Mouse (Mus musculus) c-Kit-positive CD71-positive TER-119-negative erythroid progenitor cells, embryonic 14.5 days (primary cell): ENCODE measurements around the gene Wdfy4.

Source experiments
- DNase-seq: peaks from one replicate; pipeline ENCODE4 v3.0.0-alpha.2; 2013; ENCODE audit warnings: low read depth

Gene Wdfy4

DNA sequence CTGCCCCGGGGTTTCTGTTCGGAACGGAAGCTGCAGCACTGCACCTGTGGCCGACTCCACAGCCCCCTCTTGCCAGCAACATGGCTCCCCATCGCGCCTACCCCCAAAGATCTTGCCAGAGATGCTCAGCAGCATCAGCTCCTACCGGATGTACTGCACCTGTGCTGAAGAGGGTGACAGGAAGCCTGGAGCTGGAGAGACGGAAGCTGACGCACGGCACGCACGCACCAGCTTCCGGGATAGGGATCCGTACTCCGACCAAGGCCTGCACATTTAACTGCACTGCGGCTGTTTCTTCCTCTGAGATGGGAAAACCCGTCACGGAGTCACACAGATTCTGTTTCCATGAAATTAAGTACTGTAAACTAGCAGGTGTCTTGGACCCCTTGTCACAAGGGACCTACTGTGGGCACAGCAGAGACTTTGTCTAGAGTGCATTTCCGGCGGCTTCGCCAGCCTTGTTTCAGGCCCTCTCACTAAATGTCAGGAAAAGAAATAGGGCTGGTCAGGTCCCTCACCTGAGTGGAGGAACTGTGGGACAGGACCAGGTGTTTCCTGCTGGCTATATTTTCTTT lies 4.6 kb upstream of the Wdfy4 start:
- DNase-seq = no peak

DNA sequence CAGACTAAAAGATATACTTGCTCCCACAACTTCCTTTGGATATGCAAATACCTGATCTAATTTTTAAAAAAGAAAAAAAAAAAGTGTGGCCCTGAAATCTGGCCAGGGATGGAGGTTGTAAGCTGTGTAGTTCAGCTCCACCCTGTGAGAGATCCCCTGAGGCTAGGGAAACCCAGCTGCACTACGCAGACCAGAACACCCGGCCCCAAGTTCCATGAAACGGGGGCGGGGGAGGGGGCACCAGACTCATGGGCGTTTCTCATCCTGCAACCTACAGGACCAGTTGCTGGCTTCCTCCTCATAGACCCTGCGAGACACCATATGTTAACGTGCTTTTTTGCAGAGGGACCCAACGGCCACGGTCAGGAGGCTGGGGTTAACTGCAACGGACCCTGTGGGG lies 3.9 kb upstream of the Wdfy4 start:
- no peak for DNase-seq

DNA sequence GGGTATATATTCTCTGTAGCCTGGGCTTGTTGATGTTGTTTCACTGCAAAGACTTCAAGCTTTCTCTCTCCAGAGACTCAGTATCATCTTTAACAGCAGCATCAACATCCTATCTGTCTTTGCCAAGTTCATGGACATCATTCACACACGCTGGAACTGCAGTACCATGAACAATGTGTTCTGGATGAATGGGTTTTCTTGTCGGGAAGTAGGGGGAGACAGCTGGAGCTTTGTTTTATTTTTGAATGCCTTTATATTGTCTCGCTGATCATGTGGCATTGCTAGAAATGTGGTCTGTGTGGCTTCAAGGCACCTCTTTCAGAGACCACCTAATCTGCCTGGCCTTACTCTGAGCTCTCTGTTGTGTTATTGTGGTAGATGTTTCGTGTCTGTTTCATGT lies 1.9 kb upstream of the Wdfy4 start:
- DNase-seq = no peak

DNA sequence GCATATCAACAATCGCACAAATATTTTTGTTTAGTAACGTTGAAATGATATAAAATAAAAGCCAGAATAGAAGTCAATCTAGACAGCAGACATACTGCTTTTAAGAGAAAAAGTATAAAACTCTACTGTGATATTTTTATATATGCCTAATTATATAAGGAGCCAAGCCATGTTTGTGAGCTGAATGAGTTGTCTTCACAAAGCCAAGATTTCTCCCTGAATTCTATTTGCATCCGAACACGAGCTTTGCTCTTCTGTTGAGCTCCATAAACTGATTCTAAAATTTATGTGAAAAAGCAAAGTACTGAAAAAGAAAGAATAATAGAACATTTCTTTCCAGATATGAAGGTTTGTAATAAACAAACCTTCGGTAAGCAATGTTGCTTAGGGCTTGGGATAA lies 5.2 kb downstream of the Wdfy4 start:
- DNase-seq = no peak

GRCm38 (mm10) chr14:33175059-33175821 lies 10.1 kb downstream of the Wdfy4 start:
- no peak for DNase-seq

DNA sequence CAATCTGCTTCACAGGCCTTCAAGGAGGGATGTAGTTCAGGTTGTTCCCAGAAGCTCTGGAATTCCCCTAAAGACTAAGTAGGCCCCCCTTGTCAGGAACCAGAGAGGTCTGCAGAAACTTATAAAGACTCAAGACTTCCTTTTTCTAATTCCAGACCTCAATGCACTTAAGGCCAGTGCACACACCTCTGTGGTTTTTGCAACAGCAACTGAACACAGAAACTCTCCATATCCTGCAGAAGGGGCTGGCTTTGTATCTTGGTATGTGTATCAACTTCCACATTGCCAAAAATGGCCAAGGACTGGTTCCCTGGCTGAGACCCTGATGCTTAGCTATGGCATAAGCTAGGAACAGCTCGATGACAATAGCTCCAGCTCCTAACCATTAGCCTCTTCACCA lies 13.4 kb downstream of the Wdfy4 start:
- no peak for DNase-seq

DNA sequence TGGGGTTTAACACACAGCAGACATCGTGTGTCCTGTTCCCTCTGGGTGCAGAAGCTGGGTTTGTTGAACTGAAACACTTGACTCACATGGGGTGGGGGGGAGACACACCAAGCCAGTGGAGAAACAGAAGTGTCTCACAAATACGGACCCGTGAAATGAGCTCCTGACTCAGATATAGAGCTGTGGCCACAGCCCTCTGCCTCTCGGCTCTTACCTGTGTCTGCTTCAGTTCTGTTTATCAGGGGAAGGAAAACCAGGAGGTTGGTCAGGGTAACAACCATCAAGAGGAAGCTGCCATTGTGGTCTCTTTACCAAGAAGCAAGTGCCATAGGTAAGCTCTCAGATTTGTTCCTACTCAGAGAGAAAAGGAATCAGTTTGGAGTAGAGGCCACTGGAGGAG lies 16.6 kb downstream of the Wdfy4 start:
- no peak for DNase-seq

DNA sequence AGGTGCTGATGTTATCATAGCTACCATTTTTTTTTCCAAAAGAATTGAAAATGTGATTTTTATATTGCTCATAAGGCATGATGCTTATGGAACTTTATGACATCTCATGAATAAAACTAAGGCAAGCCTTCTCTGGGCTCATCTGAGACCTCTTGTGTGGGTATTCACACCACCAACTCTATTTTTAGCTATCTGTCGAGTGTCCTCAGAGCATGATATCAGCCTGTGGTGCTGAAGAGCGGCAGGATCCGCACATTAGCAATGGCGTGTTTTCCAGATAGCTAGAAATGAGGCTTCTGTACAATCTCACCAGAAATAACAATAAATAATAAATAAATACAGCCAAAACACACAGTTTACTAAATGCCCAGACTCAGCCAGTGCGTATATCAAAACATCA lies 23.1 kb downstream of the Wdfy4 start:
- no peak for DNase-seq

DNA sequence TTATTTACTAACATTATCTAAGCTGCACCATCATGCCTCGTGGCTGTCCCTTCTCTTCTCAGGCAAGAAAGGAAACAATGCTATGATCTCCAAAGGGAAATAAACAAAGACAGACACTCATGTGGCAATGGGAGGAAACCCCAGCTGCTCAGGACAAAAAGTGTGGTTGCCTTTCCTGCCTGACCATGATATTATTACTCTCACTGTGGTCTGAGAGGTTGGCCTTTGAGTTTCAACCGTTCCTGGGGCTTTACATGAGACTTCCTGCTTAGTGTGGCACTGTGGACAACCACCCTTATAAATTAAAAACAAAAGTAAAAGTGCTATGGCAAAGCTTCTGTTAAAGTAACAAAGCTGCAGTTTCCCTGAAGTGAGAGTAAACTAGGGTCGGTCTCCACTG lies 27.0 kb downstream of the Wdfy4 start:
- DNase-seq = no peak

DNA sequence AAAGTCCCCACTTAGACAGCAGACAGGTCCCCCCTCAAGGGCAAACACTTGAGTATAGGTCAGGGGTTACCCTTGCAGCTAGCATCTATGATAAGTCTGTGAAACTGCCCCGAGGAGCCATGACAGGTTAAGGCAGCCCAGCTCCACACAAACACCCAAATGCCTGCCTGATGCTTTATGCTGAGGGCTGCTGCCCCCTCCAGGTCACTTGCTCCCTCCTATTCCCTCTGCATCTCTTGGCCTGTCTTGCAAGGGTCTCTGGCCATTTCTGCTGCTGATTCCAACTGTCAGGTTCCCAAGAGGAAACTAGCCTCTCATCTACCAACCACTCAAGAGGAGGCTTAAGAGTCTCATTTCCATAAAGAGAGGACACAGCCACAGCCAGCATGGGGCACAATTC lies 32.4 kb downstream of the Wdfy4 start:
- DNase-seq = no peak

DNA sequence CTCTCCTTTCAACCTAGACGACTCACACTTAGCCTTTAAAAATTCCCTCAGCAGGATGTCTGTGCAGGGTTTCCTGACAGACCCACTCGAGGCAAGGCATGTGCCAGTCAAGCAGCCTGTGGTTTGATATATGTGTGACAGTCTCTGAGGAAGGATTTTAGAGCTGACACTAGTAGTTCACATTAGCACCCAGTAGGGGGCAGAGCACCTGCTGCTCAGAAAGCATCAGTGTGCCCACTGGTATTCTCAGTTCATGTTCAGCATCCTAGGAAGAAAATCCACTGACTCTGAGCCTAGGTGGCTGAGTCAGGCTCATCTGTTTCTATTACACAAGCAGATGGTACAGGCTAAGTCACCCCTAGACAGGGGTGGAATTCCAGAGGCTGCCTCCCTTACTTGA lies 39.0 kb downstream of the Wdfy4 start:
- peak; percentile 1 for DNase-seq

GRCm38 (mm10) chr14:33136843-33137242 lies 48.5 kb downstream of the Wdfy4 start:
- DNase-seq = no peak

DNA sequence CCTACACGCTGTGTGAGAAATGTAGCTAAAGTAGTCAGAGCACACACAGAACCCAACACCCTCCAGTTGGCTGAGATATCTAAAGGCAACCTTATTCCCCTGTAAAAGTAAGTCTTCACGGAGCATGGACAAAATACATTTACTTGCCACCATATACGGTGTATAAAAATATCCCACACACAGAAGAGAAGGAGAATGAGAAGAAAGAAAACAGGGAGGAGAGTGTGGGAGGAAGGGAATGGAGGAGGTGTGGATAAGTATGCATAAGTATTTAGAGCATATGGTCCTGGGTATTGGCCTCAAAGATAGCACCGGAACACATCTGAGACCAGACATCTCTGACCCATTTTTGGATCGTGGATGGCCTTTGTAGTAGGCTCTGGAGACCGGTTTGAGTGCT lies 50.1 kb downstream of the Wdfy4 start:
- no peak for DNase-seq

GRCm38 (mm10) chr14:33131044-33131758 lies 54.1 kb downstream of the Wdfy4 start:
- no peak for DNase-seq

GRCm38 (mm10) chr14:33116590-33116989 lies 68.7 kb downstream of the Wdfy4 start:
- no peak for DNase-seq

GRCm38 (mm10) chr14:33104809-33105208 lies 80.5 kb downstream of the Wdfy4 start:
- DNase-seq = no peak

DNA sequence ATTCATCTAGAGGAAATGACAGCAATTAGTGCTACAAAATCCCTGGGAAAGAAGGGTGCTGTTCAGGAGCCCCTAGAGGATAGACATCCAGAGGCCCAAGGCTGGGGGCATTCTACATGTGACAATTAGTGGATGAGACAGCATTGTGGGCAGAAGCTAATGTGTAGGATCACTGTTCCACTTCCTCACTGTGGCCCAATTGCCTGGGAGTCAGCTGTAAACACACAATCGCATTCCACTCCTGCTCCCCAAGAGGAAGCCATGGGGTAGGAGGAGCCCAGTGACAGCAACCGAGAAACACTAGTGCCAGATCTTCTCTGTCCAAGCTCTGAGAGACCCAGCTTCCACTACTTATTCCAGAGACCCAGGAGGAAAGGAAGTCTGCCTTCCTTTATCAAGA lies 83.7 kb downstream of the Wdfy4 start:
- no peak for DNase-seq

GRCm38 (mm10) chr14:33099926-33100325 lies 85.4 kb downstream of the Wdfy4 start:
- no peak for DNase-seq

GRCm38 (mm10) chr14:33099111-33099510 lies 86.2 kb downstream of the Wdfy4 start:
- DNase-seq = no peak

- DNase-seq = no peak
Observed at GRCm38 (mm10) chr14:33096462-33096861, 88.8 kb downstream of the Wdfy4 start.

GRCm38 (mm10) chr14:33083326-33083725 lies 102.0 kb downstream of the Wdfy4 start:
- no peak for DNase-seq

DNA sequence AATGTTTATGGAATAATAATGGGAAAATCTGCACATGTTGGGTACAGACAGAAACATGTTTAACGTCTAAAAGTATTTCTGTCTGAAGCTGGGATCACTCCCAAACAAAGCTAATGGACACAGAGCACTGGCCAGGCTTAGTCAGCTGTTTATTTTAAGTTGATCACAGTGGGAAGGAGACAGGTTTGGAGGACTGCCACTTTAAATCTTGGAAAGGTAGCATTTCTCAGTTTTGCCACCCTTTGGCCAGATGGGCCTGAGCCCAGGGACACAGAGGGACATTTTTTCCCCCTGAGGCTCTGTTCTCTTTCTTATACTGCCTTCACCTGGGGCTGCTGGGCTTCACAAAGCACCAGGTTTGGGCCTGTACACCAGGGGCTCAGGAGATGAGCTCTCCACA lies 103.0 kb downstream of the Wdfy4 start:
- no peak for DNase-seq

GRCm38 (mm10) chr14:33081370-33081860 lies 103.9 kb downstream of the Wdfy4 start:
- DNase-seq = no peak
